Mouse (Mus musculus): ENCODE data around the gene Birc7. TPM values are rescaled to one million over a fixed set of nuclear protein-coding genes. Genes with fewer than 3 reads are reported as not detected.

Birc7 gene
- total RNA-seq, 1 experiment from 2014 or later = not detected

DNA sequence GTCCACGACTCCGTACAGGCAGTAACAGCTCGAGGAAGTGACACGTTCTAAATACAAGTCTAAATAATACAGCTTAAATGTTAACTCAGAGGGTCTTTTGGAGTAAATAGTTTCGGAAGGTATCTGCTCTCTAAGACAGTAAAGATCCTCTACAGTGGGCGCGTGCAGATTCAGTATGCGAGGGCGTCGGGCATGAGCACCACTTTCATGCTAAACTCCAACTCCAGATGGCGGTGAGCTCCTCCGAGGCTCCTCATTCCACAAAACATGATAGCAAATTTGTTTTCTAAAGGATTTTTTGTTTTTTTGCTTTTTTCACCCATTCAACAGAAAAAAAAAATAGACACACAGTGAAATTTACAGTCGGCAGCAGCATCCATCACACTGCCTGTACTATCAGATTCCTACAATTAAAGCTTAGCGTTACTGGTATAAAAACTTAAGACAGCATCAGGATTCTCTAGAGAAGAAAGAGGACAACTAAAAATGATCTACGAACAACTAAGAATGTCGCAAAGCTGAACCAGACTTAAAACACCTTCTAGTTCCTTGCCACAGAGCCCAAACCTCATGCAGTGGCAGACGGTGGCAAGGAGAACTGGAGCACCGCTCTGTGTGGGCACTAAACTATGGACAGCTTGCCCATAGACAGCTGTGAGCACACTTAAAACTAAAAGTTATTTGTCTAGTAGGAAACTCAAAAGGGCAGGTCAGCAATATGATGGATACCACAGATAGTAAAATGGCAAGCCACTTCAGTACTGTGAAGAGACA lies 24.2 kb upstream of the Birc7 start:
- ATAC-seq (replicated peaks; ENCODE audit: low read depth, poor library complexity, severe bottlenecking) = no peak

GRCm38 (mm10) chr2:180905556-180906221 lies 23.1 kb upstream of the Birc7 start:
- no peak for ATAC-seq (replicated peaks; ENCODE audit: low read depth, poor library complexity, severe bottlenecking)

- no peak for ATAC-seq (replicated peaks; ENCODE audit: low read depth, poor library complexity, severe bottlenecking)
These were observed 17.9 kb upstream of the Birc7 start for GRCm38 (mm10) chr2:180910928-180911327.

DNA sequence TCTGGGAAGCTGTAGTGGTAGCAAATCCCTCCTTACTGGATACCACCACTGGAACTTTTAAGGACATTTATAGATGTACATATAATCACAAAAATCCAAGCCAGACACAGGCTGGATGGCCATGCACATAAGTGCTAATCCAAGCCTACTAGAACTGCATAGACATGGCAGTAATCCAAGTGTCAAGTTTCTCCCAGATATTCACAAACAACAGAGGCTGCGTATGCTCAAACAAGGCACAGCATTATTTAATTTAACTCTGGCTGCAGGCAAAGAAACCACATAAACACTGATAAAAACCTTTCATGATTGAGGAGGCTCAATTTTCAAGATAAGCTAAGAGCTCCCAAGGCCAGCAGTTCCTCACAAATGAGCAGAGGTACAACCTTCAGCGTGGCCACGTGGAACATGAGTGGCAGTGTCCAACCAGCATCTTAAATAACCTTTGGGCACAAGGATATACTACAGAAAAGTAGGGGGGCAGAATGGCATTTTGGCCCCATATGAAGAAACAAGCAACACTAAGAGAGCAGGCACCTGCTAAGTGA lies 12.9 kb upstream of the Birc7 start:
- no peak for ATAC-seq (replicated peaks; ENCODE audit: low read depth, poor library complexity, severe bottlenecking)

GRCm38 (mm10) chr2:180919913-180920809 lies 8.7 kb upstream of the Birc7 start:
- ATAC-seq (replicated peaks; ENCODE audit: low read depth, poor library complexity, severe bottlenecking) = peak; percentile 21

GRCm38 (mm10) chr2:180920810-180921400 lies 7.9 kb upstream of the Birc7 start, which contains the start of gene Ythdf1:
TSS of gene Ythdf1 (minus strand) at chr2:180920949.
- ATAC-seq (replicated peaks; ENCODE audit: low read depth, poor library complexity, severe bottlenecking) = peak; percentile 79

GRCm38 (mm10) chr2:180922739-180923138 lies 6.1 kb upstream of the Birc7 start:
- ATAC-seq (replicated peaks; ENCODE audit: low read depth, poor library complexity, severe bottlenecking) = no peak

- ATAC-seq (replicated peaks; ENCODE audit: low read depth, poor library complexity, severe bottlenecking) = peak; percentile 74
These were observed 3.6 kb upstream of the Birc7 start for GRCm38 (mm10) chr2:180925176-180925575.

- ATAC-seq (replicated peaks; ENCODE audit: low read depth, poor library complexity, severe bottlenecking) = no peak
These were observed 3.6 kb downstream of the Birc7 start for GRCm38 (mm10) chr2:180932418-180932817.

DNA sequence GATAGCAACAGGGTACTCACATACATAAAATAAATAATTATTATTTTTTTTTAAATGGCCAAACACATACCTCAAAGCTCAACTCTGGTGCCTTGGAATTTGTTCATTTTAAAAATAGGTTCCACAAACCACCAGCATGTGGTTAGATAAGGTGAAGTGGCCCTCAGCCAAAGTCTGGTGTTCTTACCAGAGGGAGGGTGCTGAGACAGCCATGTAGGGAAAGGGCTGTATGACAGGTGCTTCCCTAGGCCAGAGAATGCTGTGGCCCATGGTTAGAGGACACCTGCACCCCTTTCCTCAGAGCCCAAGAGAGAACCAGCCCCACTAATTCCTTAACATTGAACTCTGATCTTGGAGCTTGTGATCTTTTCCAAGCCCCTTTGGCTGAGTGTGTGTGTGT lies 11.4 kb downstream of the Birc7 start:
- peak; percentile 52 for ATAC-seq (replicated peaks; ENCODE audit: low read depth, poor library complexity, severe bottlenecking)

- no peak for ATAC-seq (replicated peaks; ENCODE audit: low read depth, poor library complexity, severe bottlenecking)
These were observed 13.0 kb downstream of the Birc7 start for GRCm38 (mm10) chr2:180941869-180942268.

DNA sequence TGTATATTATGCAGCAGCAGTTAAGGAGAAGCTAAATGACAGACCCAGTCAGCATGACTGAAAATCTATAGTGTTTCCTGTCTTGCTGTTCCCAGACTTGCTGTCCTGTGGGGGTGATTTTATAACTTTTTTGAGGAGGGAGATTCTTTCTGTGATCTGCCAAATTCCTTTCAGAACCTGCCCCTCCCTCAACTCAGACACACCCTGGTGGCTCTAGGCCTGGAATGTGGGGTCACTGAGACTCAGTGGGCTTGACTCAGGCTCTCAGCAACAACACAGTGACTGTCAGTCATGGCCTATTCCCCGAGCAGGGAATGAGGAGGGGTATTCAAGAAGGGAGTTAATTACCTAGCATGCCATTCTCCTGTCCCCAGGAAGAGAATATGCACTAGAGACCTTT lies 21.1 kb downstream of the Birc7 start:
- ATAC-seq (replicated peaks; ENCODE audit: low read depth, poor library complexity, severe bottlenecking) = no peak

GRCm38 (mm10) chr2:180952731-180953171 lies 23.9 kb downstream of the Birc7 start:
- no peak for ATAC-seq (replicated peaks; ENCODE audit: low read depth, poor library complexity, severe bottlenecking)

DNA sequence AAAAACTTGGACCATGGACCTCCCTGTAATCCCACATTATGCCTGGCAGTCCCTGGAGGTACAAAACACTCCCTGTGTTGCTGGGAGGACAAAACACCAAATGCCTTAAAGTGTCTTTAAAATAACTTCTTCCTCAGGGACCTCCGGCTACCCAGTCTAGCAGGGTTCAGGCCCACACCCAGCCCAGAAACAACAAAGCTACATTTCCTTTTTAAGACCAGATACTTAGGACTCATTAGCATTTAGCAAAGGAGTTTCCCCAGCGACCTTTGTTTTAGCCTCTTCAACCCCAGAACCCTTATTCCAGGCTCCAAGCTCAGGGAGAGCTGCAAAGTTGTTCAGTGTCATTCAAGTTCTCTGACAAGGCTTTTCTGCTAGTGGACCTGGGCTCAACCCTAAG lies 24.8 kb downstream of the Birc7 start:
- ATAC-seq (replicated peaks; ENCODE audit: low read depth, poor library complexity, severe bottlenecking) = no peak

DNA sequence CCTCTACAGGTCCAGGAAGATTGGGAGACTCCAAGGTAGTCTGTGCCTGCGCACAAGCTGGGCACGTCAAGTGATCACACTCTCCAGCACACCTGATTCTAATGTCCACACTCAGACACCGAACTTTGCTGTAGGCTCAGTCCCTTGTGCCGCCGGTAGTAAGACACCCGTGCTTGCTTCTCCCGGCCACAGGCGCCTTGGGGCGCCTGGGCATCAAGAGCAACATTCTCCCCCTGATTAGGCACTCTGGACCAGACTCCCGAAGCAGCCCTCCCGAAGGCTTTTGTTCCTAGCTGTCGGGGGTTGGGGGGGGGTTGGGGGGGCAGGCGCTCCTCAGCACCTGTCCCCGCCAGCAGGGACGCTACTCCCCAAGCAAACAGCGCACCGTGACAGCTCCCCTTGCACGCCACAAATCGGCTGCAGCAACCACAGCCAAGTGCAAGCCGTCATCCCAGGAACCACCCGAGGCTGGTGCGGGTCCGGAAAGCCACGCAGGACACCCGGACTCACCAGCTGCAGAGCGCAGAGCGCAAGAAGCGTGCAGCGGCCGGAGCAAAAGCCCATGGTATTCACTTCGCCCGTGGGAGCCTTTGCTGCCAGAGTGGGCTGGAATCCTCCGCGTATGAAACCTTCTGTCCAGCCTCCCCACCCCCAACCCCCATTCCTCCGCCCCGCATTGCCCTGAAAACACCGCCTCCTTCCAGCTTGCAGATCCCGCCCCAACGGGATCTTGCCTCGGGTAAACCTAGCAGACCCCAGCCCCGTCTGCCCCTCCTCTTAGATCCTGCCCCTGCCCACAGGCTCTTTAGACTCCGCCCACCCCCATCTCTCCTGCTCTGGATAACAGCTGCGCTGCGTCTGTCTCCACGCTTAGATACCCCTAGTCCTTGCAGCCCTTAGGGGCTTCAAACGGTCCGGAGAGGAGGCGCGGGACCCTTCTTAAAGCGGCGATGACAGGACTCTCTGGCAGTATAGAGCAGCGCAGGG lies 25.5 kb downstream of the Birc7 start, which contains the start of gene Nkain4:
Gene Nkain4 (minus strand): TSS at position 639 of the 987 bp plus-strand sequence.
- peak; percentile 46 for ATAC-seq (replicated peaks; ENCODE audit: low read depth, poor library complexity, severe bottlenecking)

- no peak for ATAC-seq (replicated peaks; ENCODE audit: low read depth, poor library complexity, severe bottlenecking)
These were observed 30.8 kb downstream of the Birc7 start for GRCm38 (mm10) chr2:180959605-180960004.

DNA sequence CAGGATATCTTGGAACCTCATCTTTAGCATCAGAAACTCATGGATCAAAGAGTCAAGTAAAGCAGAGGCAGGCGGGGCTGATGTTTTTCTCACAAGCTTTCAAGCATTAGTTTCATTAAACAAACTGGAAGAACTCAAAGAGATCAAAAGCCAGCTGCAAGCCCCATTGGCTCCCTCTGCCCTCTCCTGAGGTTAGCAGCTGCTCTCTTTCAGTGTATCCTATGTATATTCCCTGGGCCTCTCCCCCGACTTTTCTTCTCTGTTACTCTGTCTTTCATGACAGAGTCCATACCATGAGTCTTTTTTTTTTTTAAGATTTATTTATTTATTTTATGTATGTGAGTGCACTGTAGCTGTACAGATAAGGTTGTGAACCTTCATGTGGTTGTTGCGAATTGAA lies 31.4 kb downstream of the Birc7 start:
- no peak for ATAC-seq (replicated peaks; ENCODE audit: low read depth, poor library complexity, severe bottlenecking)

DNA sequence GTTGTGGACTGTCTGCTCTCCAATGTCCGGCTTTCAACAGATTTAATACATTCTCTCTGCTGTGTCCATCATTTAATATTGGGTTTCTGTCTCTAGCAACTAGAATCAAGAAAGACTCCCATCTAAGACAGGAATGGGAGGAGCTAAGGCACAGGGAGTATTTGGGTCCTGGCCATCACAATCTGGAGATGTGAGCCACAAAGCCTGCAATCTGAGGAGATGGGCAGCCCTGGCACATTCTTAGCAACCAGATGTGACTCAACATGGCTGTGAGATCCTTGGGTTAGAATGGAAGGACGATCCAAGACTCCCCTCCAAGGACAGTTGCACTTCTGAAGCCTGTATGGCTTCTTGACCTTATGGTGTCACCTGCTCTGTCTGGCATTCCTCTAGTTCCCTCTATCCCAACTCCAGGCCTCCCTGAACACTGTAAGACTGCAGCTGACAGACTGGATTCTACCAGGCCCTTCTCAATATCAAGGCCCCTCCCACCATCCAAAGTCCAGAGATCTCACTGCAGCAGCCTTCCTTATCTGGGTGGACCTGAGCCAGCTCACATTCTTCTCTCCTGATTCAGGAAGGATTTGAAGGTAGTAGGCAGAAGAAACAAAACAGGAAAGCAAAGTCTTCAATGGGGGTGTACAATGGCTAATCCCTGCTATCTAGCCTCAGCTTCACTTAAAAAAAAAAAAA lies 33.9 kb downstream of the Birc7 start:
- ATAC-seq (replicated peaks; ENCODE audit: low read depth, poor library complexity, severe bottlenecking) = no peak

All from common myeloid progenitor, adult 5-6 weeks (primary cell).